Mouse (Mus musculus): ENCODE measurements around the gene Zbtb40.

DNA sequence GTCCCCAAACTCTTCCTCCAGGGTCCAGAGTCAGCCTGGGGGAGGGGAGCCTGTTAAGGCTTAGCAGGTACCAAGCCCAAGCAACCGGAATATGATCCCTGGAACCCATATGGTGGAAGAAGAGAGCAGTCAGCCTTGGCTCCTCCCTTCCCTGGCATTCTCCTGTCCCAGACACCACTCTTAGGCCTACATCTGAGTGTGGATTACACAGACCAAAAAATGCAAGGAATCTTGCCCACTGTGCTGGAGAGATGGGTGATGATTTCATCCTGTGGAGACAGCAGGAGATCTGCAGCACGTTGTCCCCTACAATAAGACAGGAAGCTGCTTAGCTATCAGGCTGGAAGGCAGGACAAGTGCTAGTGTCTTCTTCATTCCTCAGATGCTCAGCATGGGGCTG is 34.3 kb upstream of the Zbtb40 start:
- no peak for TF ChIP-seq CTCF (conservative IDR thresholded peaks at IDR 0.05; ENCODE audit: insufficient read depth, insufficient read length, low read depth, low read length)
- no peak for TF ChIP-seq POLR2A (IDR thresholded peaks at IDR 0.05; ENCODE audit: low read depth, low read length)

All from kidney, adult 2 months (tissue).